Mouse (Mus musculus) activated CD4-positive, CD25-positive, alpha-beta regulatory T cell, adult 9 weeks (primary cell): ENCODE data around the gene Mrps10. TPM values are rescaled to one million over a fixed set of nuclear protein-coding genes. Genes with fewer than 3 reads are reported as not detected.

ENCODE experiments used
- polyA plus RNA-seq: library from polyadenylated mRNA; unstranded; fragments of 100-300 nt; shearing (Covaris generic); gene quantifications from one replicate; pipeline ENCODE4 v1.2.1, GENCODE M21; 2017

Mrps10 gene
- polyA plus RNA-seq = 42.8 TPM

GRCm38 (mm10) chr17:47368401-47369086 lies at the start of gene Mrps10:
Mrps10 (plus strand) TSS chr17:47368887.

DNA sequence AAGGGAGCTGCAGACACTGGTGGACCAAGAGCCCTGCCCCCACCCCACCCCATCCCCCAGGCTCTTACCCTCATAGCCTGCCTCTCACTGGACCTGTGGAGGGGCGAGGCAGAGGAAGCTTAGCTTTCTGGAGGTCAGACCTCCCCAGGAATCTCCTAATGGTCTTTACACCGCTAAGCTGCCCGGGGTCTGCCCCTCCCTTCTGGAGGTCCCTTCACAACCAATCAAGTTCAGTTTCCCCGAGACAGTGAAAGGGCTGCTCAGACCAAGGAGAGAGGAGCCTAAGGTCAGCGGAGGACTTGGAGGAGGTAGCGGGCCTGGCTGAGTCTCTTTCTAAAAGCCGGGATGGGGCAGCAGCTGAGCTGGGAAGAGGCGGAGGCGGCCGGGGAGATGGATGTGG lies 16.5 kb downstream of the Mrps10 start, which contains the start of gene Guca1b:
TSS of gene Guca1b (plus strand) at position 249 of the 400 bp plus-strand sequence.

DNA sequence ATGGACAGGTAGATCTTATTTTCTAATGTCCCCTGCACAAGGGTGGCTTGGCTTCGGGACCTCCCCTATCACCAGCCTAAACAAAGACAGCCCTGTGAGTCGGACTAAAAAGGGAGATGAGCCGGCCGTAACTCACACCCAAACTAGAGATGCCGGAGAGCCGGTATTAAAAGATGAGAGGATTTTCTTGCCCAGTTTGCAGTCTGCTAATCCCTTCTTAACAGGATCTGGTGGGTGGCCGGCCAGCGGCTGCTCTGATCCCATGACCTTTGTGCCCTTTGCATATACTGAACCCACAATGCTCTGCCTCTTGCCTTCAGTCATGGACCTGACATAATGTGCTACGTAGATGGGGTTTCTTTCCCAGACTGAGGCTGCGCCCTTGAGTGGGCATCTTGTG lies 31.8 kb downstream of the Mrps10 start, which contains the start of gene Guca1a:
TSS of gene Guca1a (minus strand) at position 134 of the 400 bp plus-strand sequence.

Other genes starting within 250 kb of the Mrps10 start
- 2.2 TPM for gene Guca1b, start 16.5 kb downstream of the Mrps10 start, polyA plus RNA-seq
- not detected for gene Guca1a, start 31.7 kb downstream of the Mrps10 start, polyA plus RNA-seq
- not detected for gene AI661453, start 67.7 kb downstream of the Mrps10 start, polyA plus RNA-seq
- gene 1700001C19Rik, start 68.5 kb downstream of the Mrps10 start, polyA plus RNA-seq = not detected
- gene Taf8, start 133.4 kb downstream of the Mrps10 start, polyA plus RNA-seq = 56.7 TPM
- 273 TPM for gene Ccnd3, start 136.2 kb downstream of the Mrps10 start, polyA plus RNA-seq
- 19.4 TPM for gene Bysl, start 242.6 kb downstream of the Mrps10 start, polyA plus RNA-seq
- 44.2 TPM for gene Med20, start 242.7 kb downstream of the Mrps10 start, polyA plus RNA-seq
- gene Gm20517, start 242.7 kb downstream of the Mrps10 start, polyA plus RNA-seq = 0.75 TPM